ENCODE assay signal across 16 mouse cellular contexts in genomic region chr8:92080852-92081251, GRCm38 (mm10).
A peak's percentile ranks its signal among the peaks of the same experiment; 100 is the strongest.
DNase-seq lines count a peak whose midpoint lies in the region; ATAC-seq lines count a peak whose summit lies in the region.
"Had no signal": no experiment of that assay in that cellular context is flagged by ENCODE, and none has a peak within 500 bp of the region (broad histone marks: within the 10 kb centered on the region; RNA-seq: fewer than 3 reads in every experiment).

No protein-coding gene starts in this region.

- H3K4me1 ChIP-seq in hindbrain, embryonic 14.5 days (replicated peaks; ENCODE audit: control insufficient read depth, insufficient read depth, low read length) = no peaks in the 10 kb centered on the region
- no peaks in the 10 kb centered on the region for H3K4me1 ChIP-seq in hindbrain, embryonic 11.5 days (replicated peaks; ENCODE audit: control insufficient read depth, insufficient read depth, low read length)
- H3K4me1 ChIP-seq in neural tube, embryonic 14.5 days (ENCODE audit: control insufficient read depth, insufficient read depth, low read length) = no peaks in the 10 kb centered on the region
- 0 out of 2 replicates have a peak, but pooled peaks cover 4% of the 10 kb centered on the region for H3K4me1 ChIP-seq in heart, embryonic 10.5 days

- H3K9ac ChIP-seq in hindbrain, embryonic 14.5 days = no peak overlapping the region
- no peak overlapping the region for H3K9ac ChIP-seq in hindbrain, embryonic 11.5 days (ENCODE audit: low read depth, low read length)
- H3K9ac ChIP-seq in neural tube, embryonic 14.5 days (replicated peaks; ENCODE audit: low read depth, low read length) = no peak overlapping the region

- 0 out of 2 replicates have a peak, but pooled peaks cover 4% of the 10 kb centered on the region for H3K27me3 ChIP-seq in hindbrain, embryonic 14.5 days (ENCODE audit: control insufficient read depth, insufficient read depth, low read length)
- no peaks in the 10 kb centered on the region for H3K27me3 ChIP-seq in hindbrain, embryonic 11.5 days (ENCODE audit: control insufficient read depth, insufficient read depth, low read length)
- H3K27me3 ChIP-seq in neural tube, embryonic 14.5 days (ENCODE audit: control insufficient read depth, insufficient read depth, low read length) = no peaks in the 10 kb centered on the region
- H3K27me3 ChIP-seq in heart, embryonic 10.5 days (ENCODE audit: insufficient read depth, poor library complexity, severe bottlenecking) = peaks cover 13% of the 10 kb centered on the region

- peak; percentile 64 for DNase-seq in hindbrain, embryonic 14.5 days (ENCODE audit: low spot score)
- DNase-seq in hindbrain, embryonic 11.5 days (ENCODE audit: low spot score) = no peak
- no peak for DNase-seq in neural tube, embryonic 10.5 days (ENCODE audit: extremely low spot score, low spot score)
- peak; percentile 22 for DNase-seq in layer of hippocampus, adult 9-11 months
- no peak for DNase-seq in heart, embryonic 10.5 days (ENCODE audit: low spot score)
- no peak for DNase-seq in lung, adult 18-20 months
- DNase-seq: adrenal gland, postnatal 25 days; cerebellum, adult 11 months; gastrocnemius, adult 2 months; kidney, postnatal 14 days; spleen, adult 18-20 months had no signal

- no peak overlapping the region for H3K4me3 ChIP-seq in hindbrain, embryonic 14.5 days (replicated peaks; ENCODE audit: low read length)
- no peak overlapping the region for H3K4me3 ChIP-seq in hindbrain, embryonic 11.5 days (ENCODE audit: low read depth, low read length)
- no peak overlapping the region for H3K4me3 ChIP-seq in neural tube, embryonic 14.5 days (ENCODE audit: low read depth, low read length)
- no peak overlapping the region for H3K4me3 ChIP-seq in heart, embryonic 10.5 days
- H3K4me3 ChIP-seq: gastrocnemius, adult 2 months had no signal

- H3K9me3 ChIP-seq in hindbrain, embryonic 14.5 days (ENCODE audit: control insufficient read depth, low read length) = no peaks in the 10 kb centered on the region
- no peaks in the 10 kb centered on the region for H3K9me3 ChIP-seq in hindbrain, embryonic 11.5 days (ENCODE audit: control insufficient read depth, low read length)
- H3K9me3 ChIP-seq in neural tube, embryonic 14.5 days (ENCODE audit: control insufficient read depth, low read length) = no peaks in the 10 kb centered on the region
- no peaks in the 10 kb centered on the region for H3K9me3 ChIP-seq in heart, embryonic 10.5 days

- WGBS in hindbrain, embryonic 14.5 days = 66% methylated on average over 8 of the region's 8 CpGs
- 87% methylated on average over 8 of the region's 8 CpGs for WGBS in hindbrain, embryonic 11.5 days
- 57% methylated on average over 8 of the region's 8 CpGs for WGBS in neural tube, embryonic 14.5 days
- 88% methylated on average over 8 of the region's 8 CpGs for WGBS in heart, embryonic 10.5 days

- H3K36me3 ChIP-seq in hindbrain, embryonic 14.5 days (replicated peaks; ENCODE audit: control insufficient read depth, insufficient read depth) = no peaks in the 10 kb centered on the region
- no peaks in the 10 kb centered on the region for H3K36me3 ChIP-seq in hindbrain, embryonic 11.5 days (ENCODE audit: control insufficient read depth, insufficient read depth, low read length)
- H3K36me3 ChIP-seq in neural tube, embryonic 14.5 days (ENCODE audit: control insufficient read depth, insufficient read depth, low read length) = no peaks in the 10 kb centered on the region
- no peaks in the 10 kb centered on the region for H3K36me3 ChIP-seq in heart, embryonic 10.5 days
- H3K36me3 ChIP-seq: G1E had no signal

- no peak overlapping the region for H3K27ac ChIP-seq in hindbrain, embryonic 14.5 days
- no peak overlapping the region for H3K27ac ChIP-seq in hindbrain, embryonic 11.5 days (ENCODE audit: low read depth, low read length)
- no peak overlapping the region; the same call in 1 of the 2 replicates for H3K27ac ChIP-seq in neural tube, embryonic 14.5 days (ENCODE audit: low read depth, low read length)
- H3K27ac ChIP-seq in heart, embryonic 10.5 days = no peak overlapping the region
- H3K27ac ChIP-seq: gastrocnemius, adult 2 months had no signal

- ATAC-seq in hindbrain, embryonic 14.5 days (ENCODE audit: low FRiP score) = no peak
- ATAC-seq in hindbrain, embryonic 11.5 days (ENCODE audit: low FRiP score) = no peak
- ATAC-seq in neural tube, embryonic 14.5 days (ENCODE audit: low read depth) = peak; percentile 11; the same call in 1 of the 2 replicates
- ATAC-seq: intestine, postnatal 0 days; lung, postnatal 0 days had no signal

- no peak overlapping the region for H3K4me2 ChIP-seq in hindbrain, embryonic 14.5 days (replicated peaks)
- no peak overlapping the region for H3K4me2 ChIP-seq in hindbrain, embryonic 11.5 days (replicated peaks; ENCODE audit: low read depth, low read length)
- no peak overlapping the region for H3K4me2 ChIP-seq in neural tube, embryonic 14.5 days (ENCODE audit: low read depth, low read length)
- H3K4me2 ChIP-seq: liver, embryonic 11.5 days had no signal

Comparison
In these comparisons a context has a peak if more than half of its experiments do, and no peak if none do; other contexts are left out.
1. DNase-seq: peak in hindbrain, embryonic 14.5 days (single experiment) and layer of hippocampus, adult 9-11 months (single experiment); none in hindbrain, embryonic 11.5 days (single experiment), neural tube, embryonic 10.5 days (single experiment), heart, embryonic 10.5 days (single experiment) and lung, adult 18-20 months (0 of 2).